Mouse (Mus musculus) adrenal gland, adult 10 weeks (tissue): Measurements from ENCODE around the gene Gm6993. TPM values are rescaled to one million over a fixed set of nuclear protein-coding genes. Genes with fewer than 3 reads are reported as not detected.

ENCODE experiments used
- polyA plus RNA-seq: library from polyadenylated mRNA; stranded (reverse); fragments of 350-450 nt; fragmentation: Illumina TruSeq; extraction: RNeasy Lipid Tissue Mini Kit (QIAGEN cat#74804); gene quantifications from one replicate; pipeline ENCODE4 v1.2.3, GENCODE M21; 2014; ENCODE audit warnings: low read depth, low replicate concordance

Gene Gm6993
- polyA plus RNA-seq, result not detected

DNA sequence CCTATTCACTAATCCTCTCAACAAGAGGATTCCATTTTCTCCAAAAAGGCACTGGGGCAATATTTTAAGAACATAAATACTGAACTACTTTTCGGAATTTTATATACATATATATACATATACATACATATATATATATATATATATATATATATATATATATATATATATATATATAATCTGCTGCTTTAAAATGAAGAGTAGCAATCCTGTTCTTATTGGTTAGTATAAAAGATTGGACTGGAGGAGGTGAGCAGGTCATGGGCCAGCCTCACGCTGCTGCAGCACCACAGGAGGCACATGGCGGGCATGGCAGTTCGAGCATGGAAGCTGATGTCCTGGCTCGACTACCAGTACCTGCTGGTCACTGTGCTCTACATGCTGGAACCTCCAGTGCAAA lies at the start of gene Gm6993:
Gene Gm6993 (plus strand): TSS at position 301 of the 400 bp plus-strand sequence.

DNA sequence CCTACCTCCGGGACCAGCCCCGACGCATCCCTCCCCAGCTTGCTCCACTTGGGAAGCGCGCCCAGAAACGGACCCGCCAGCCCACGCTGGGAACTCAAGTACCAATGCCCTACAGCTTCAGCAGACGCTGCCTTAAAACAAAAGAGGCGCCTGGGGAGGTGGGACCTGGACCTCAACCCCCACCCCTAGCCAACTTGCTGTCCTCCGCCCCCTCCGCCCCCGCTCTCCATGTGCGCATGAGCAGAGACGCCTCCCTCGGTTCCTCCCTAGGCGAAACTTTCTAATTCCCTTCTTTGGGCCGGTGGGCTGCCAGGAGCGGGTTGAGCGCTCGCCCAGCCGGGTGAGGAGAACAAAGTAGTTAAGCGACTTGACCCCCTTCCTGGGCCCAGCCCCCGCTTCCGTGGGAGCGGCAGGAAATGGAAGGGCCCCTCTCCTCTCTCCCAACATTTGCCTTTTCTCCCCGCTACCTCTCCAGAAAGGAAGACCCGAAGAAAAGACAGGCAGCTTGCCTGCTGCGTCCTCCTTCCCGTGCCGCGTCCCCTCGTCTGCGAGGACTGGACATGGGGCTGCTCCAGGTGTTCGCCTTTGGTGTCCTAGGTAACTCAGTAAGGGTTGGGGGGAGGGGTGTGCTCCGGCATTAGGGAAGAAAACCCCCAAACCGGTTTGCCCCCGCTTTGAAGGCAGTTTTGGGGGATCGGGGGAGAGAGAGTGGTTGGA lies 24.6 kb downstream of the Gm6993 start, which contains the start of gene Lamb1:
Gene Lamb1 (plus strand): TSS at position 230 of the 717 bp plus-strand sequence.

Other genes with a start within 250 kb of the Gm6993 start
- 0.76 TPM for gene Fam110c, start 166.9 kb upstream of the Gm6993 start, polyA plus RNA-seq
- gene Lamb1, start 24.5 kb downstream of the Gm6993 start, polyA plus RNA-seq, result 48.6 TPM
- gene Dld, start 110.7 kb downstream of the Gm6993 start, polyA plus RNA-seq, result 1,052 TPM
- 0.29 TPM for gene Slc26a3, start 150.1 kb downstream of the Gm6993 start, polyA plus RNA-seq